Mouse (Mus musculus) heart, postnatal 25 days (tissue): ENCODE measurements around the gene Fam228a. TPM values are rescaled to one million over a fixed set of nuclear protein-coding genes. Genes with fewer than 3 reads are reported as not detected.
"Not testable (repeated sequence)": the region's sequence is repeated elsewhere in the genome, so short reads cannot be mapped to it uniquely, and the experiment has no call there.

ENCODE experiments used
- DNase-seq: peaks from one replicate; pipeline ENCODE4 v3.0.0; 2022; ENCODE audit warnings: low spot score
- intact Hi-C: fragments of 180-260 bp; cut with DNase I; formaldehyde crosslinking; loops from one replicate; pipeline ENCODE4 v1.15.1; 2025
- total RNA-seq, 2 experiments: library from RNA; stranded (reverse); gene quantifications; 2 replicates each; pipeline ENCODE4 v1.2.3; 2021

Fam228a gene
- total RNA-seq, 2 experiments from 2014 or later = 0.08 TPM; not detected in 1

- no peak for DNase-seq
- intact Hi-C loops = no loop called here
These were observed 18.2 kb downstream of the Fam228a start for GRCm38 (mm10) chr12:4719762-4720754.

DNA sequence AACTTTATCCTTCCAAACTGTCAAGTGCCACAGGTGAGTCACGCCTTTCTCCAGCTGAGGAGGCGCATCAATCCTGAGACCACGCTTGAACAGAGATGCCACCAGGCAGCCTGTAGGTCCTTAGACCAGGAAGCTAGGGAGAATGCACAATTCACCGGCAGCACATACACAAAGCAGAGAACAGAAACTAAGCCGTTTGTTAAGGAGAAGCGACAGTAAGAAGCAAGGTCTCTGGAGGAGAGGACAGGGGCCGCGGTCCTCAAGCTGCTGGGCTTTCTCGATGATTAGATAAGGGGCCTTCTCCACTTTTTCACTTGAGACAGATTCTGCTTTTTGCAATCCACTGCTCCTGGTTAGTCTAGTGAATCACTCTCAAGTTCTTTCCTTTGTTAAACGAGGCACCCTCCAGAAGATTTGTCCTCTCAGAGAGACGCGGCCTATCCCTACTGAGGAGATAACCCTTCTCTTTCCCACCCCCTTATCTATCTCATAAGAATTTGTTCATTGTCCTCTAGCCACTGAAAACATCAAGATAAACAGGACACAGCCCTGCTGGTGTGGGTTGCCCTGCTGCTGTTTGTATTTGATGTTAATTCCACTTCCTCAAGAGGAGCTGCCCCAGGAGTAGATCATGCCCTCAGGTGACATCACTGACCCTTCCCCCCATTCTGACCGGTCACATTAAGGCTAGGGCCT, 19.0 kb downstream of the Fam228a start:
- no peak for DNase-seq
- intact Hi-C loops = no loop called here

DNA sequence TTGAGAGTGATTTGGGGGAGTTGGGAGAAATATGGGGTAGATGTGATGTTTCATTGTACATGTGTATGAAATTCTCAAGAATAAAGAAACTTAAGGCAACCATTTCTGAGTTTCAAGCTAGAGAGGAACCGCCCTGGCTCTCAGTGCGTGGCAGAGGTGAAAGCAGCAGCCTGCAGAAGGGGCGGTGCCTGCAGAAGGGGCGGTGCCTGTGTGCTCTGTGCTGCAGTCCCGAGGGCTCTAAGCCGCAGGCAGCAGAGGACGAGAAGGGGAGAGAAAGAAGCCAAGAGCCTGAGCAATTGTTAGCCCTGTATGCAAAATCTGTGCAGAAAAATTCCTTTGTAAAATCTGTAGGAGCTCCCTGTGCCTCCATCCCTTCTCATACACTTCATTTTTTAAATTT, 20.8 kb downstream of the Fam228a start:
- DNase-seq = no peak
- intact Hi-C loops = no loop called here

DNA sequence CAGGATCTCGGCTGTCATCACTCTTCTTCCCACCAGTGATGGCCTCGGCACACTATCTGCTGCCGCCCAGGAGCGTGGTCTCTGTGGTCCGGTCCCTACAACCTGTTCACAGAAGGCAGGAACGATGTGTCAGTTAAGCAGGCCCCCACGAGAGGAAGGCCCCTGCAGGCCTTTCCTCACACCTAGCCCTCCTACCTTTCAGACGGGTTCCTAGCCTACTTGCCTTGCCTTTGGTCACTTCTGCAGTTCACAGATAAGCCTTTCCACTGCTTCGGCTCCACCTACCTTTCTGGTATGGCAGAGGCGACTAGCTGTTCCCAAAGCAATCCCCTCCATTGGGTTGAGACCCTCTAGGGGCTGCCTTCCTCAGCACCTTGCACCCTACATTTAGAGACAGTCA, 22.6 kb downstream of the Fam228a start:
- intact Hi-C loops = no loop called here
- DNase-seq = no peak

DNA sequence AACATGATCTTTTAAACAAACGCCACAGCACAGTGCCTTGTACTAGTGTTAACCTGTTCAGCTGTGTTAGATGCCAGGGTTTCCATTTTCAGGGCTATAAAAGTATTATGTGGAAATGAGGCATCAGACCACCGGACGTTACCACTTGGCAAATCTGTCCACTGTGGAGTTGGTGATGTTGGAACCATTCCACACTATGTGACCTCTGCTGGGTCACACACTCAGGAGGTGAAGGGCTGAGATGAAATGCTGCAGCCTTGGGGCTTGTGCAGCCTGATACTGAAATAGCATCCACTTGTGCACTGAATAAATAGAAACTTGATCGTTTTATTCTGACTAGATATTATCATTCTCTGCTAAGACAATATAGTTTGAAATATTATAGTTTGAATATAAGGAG, 24.9 kb downstream of the Fam228a start:
- DNase-seq = no peak
- intact Hi-C loops = no loop called here

DNA sequence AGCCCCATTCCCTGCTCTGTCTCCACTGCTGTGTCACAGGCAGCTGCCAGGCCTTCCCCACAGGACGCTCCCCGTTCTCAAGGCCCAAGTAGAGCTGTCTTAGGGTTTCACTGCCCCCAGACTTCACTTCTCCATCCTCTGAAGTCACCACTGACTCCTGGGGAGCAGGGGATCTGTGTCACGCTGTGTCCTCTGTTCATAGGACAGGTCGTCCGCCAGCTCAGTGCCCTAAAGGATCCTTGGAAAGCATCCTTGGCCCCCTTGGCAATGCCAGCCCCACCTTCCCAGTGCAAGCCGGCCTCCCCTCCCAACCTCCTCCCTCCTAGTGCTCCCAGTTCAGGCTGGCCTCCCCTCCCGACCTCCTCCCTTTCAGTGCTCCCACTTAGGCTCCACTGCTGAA, 28.3 kb downstream of the Fam228a start:
- DNase-seq = no peak
- intact Hi-C loops = no loop called here

- intact Hi-C loops = no loop called here
- DNase-seq = no peak
These were observed 29.2 kb downstream of the Fam228a start for GRCm38 (mm10) chr12:4708881-4709604.

- no peak for DNase-seq
- intact Hi-C loops = no loop called here
These were observed 29.9 kb downstream of the Fam228a start for GRCm38 (mm10) chr12:4708296-4708695.

DNA sequence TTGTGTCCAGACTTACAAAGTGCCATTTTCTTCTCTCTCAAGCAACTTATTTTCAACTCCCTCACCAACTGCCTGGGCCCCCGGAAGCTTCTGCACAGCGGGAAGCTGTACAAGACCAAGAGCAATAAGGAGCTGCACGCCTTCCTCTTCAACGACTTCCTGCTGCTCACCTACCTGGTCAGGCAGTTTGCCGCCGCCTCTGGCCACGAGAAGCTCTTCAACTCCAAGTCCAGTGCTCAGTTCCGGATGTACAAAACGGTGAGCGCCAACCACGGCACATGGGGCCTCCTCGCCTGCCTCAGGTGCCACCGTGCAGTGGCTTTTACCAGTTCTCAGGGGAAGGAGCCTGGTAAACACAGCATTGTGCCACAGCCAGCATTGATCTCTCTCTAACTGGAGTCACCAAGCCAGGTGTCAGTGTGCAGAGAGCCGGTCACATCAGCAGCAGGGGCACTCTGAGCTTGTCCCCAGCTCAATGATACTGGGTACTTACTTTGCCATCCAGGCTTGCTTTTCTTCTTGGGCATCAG, 30.7 kb downstream of the Fam228a start:
- intact Hi-C loops = no loop called here
- no peak for DNase-seq

- DNase-seq = no peak
- intact Hi-C loops = no loop called here
These were observed 31.3 kb downstream of the Fam228a start for GRCm38 (mm10) chr12:4706901-4707300.

GRCm38 (mm10) chr12:4706175-4706574, 32.1 kb downstream of the Fam228a start:
- intact Hi-C loops = no loop called here
- DNase-seq = no peak

GRCm38 (mm10) chr12:4705626-4706025, 32.6 kb downstream of the Fam228a start:
- DNase-seq, intact Hi-C loops: not testable (repeated sequence)

- intact Hi-C loops = no loop called here
- no peak for DNase-seq
These were observed 43.7 kb downstream of the Fam228a start for GRCm38 (mm10) chr12:4694534-4694933.

DNA sequence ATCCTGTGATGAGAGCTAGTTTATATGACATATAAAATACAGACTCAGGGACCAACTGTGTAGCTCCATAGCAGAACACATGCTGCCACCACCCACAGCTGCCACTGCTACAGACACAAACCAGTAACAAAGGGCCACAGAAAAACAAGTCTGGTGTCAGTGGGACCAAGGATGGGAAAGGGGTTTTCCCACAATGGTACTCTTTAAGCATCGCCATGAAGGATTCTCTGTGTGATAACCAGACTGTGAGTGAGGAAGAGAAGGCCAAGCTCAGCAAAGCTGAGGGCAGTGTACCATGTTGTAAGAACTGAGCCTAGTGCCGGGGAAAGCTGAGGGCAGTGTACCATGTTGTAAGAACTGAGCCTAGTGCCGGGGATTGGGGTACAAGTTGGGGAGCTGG, 47.0 kb downstream of the Fam228a start:
- DNase-seq = no peak
- intact Hi-C loops = no loop called here

GRCm38 (mm10) chr12:4689341-4689740, 48.9 kb downstream of the Fam228a start:
- DNase-seq = no peak
- intact Hi-C loops = no loop called here

DNA sequence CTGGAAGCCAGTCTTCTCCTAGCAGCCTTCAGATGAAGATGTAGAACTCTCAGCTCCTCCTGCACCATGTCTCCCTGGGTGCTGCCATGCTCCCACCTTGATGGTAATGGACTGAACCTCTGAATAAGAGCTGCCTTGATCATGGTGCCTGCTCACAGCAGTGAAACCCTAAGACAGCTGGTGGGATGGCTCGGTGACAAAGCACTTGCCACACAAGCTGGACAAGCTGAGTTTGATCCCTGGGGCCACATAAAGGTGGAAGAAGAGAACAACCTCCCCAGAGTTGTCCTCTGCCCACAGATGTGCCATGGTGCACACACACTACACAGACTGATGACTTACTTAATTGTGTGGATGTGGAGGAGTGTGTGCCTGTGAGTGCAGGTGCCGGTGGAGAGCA, 49.8 kb downstream of the Fam228a start:
- DNase-seq = no peak
- intact Hi-C loops = no loop called here

- intact Hi-C loops = no loop called here
These were observed 52.8 kb downstream of the Fam228a start for GRCm38 (mm10) chr12:4685441-4685840.

DNA sequence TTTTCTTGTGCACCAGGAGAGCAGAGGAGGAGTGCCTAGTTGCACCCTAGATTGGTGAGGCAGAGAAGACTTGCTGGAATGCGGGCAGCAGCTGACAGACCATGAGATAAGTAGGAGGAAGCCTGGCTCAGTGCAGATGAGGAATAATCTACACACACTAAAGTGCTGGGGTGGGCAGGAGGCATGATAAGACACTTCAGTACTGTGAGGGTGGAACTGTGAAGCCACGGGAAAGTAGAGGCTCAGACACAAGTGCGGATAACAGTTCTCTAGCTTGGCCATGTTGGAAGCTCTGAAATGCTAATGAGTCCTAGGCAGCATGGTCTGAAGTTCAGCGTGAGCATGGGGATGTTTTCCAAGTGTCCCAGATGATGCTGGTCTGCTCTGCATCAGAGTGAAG, 58.3 kb downstream of the Fam228a start:
- no peak for DNase-seq
- intact Hi-C loops = no loop called here

More at GRCm38 (mm10) chr12:4685441-4685840, 52.8 kb downstream of the Fam228a start:
- DNase-seq = no peak

- no peak for DNase-seq
- intact Hi-C loops = no loop called here
These were observed 61.9 kb downstream of the Fam228a start for GRCm38 (mm10) chr12:4676336-4676735.

DNA sequence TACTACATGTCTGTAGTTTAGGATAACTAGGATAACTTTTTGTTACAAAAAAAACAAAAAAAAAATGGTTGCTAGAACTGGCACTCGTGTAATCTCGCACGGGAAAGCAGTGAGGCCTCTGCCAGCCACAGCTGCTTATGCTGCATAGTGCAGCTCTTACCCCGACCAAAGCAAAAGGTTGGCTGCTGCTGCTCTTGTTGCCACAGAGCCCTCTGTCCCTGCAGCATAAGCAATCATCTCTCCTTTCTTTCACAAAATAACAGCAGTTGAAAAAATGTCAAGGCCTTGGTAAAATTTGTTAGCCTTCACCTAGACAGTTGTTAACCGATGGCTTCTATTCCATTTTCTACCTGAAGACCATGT, 72.6 kb downstream of the Fam228a start:
- DNase-seq = no peak
- intact Hi-C loops = no loop called here
